Mouse (Mus musculus) heart, adult 2 months (tissue): ENCODE data around the gene Znrf4.

Experiments
- CTCF ChIP-seq: fragments of 200-600 bp; IDR thresholded peaks from 2 replicates; pipeline ENCODE4 v1.8.1; 2022; ENCODE audit warnings: antibody characterized with exemption, mild to moderate bottlenecking, moderate library complexity
- EP300 ChIP-seq: fragments of 200-500 bp; IDR thresholded peaks from 2 replicates; pipeline ENCODE4 v1.6.1; 2011; ENCODE audit warnings: low read depth, low read length, control low read depth; ENCODE audit not compliant: insufficient read depth
- POLR2A ChIP-seq: fragments of 200-500 bp; IDR thresholded peaks from 2 replicates; pipeline ENCODE4 v1.6.1; 2011; ENCODE audit warnings: mild to moderate bottlenecking, low read depth, low read length, control low read depth; ENCODE audit not compliant: insufficient read depth

DNA sequence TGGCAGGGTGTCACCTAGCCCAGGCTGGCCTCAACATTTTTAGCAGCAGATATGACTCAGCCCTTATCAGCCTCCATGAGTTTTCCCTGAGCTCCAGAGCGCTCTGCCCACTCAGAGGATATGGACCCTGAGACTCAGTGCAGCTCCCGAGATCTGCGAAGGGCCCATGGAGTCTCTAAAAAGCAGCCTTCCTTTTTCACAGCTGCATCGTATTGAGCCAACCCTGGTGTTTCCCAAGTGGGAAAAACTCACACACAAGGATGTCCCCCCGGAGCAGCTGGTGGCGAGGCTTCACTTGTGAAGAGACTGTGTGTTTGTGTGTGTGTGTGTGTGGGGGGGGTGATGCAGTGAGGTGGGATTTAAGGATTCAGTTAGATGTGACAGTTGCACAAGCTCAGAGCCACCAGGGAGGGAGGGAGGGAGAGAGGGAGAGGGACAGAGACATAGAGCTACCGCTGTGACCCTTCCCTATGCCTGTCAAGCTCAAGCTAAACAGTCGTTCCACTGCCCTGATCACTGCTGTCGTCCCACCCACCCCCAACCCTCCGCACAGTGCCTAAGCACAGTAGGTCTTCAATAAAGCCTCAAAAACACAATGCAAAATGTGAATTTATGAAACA lies 3.1 kb downstream of the Znrf4 start:
- TF ChIP-seq CTCF: no peak
- no peak for TF ChIP-seq POLR2A
- TF ChIP-seq EP300: no peak
